Mouse (Mus musculus) kidney, embryonic 15.5 days (tissue): ENCODE measurements around the gene Kcmf1. TPM values are rescaled to one million over a fixed set of nuclear protein-coding genes. Genes with fewer than 3 reads are reported as not detected.
A peak's percentile ranks its signal among the peaks of the same experiment; 100 is the strongest.

ENCODE experiments used
- ATAC-seq: fragments of 200-750 bp; cut with Nextera tagmentation; replicated peaks from 2 replicates; pipeline ENCODE4 v1.8.0; 2017; ENCODE audit warnings: moderate TSS enrichment; ENCODE audit not compliant: low FRiP score
- H3K27ac ChIP-seq: fragments of 300-500 bp; sonication (generic); 2 replicates; pipeline ENCODE4 v1.5.1; 2015; ENCODE audit warnings: mild to moderate bottlenecking, inconsistent platforms
- H3K27me3 ChIP-seq: fragments of 300-500 bp; sonication (generic); 2 replicates; pipeline ENCODE4 v1.6.1; 2015; ENCODE audit warnings: inconsistent platforms
- H3K36me3 ChIP-seq: fragments of 300-500 bp; sonication (generic); 2 replicates; pipeline ENCODE4 v1.6.1; 2015; ENCODE audit warnings: inconsistent platforms
- H3K4me1 ChIP-seq: fragments of 300-500 bp; sonication (generic); 2 replicates; pipeline ENCODE4 v1.6.1; 2015; ENCODE audit warnings: inconsistent platforms
- H3K4me2 ChIP-seq: fragments of 300-500 bp; sonication (generic); 2 replicates; pipeline ENCODE4 v1.6.1; 2015; ENCODE audit warnings: moderate library complexity, mild to moderate bottlenecking, inconsistent platforms
- H3K4me3 ChIP-seq: fragments of 300-500 bp; sonication (generic); replicated peaks from 2 replicates; pipeline ENCODE4 v1.5.1; 2015; ENCODE audit warnings: mild to moderate bottlenecking, inconsistent platforms
- H3K9ac ChIP-seq: fragments of 300-500 bp; sonication (generic); 2 replicates; pipeline ENCODE4 v1.6.1; 2015; ENCODE audit warnings: mild to moderate bottlenecking, inconsistent platforms
- H3K9me3 ChIP-seq: fragments of 300-500 bp; sonication (generic); replicated peaks from 2 replicates; pipeline ENCODE4 v1.6.1; 2016; ENCODE audit warnings: inconsistent platforms
- WGBS: fragments of 180-500 bp; shearing (Covaris S2); methylation state at CpG from one replicate; pipeline ENCODE4 v1.1.7; 2015; ENCODE audit warnings: mixed read lengths; 5-methylcytosine and 5-hydroxymethylcytosine counted together
- polyA plus RNA-seq: library from polyadenylated mRNA; unstranded; fragments of >200 nt; fragmentation: Nextera tagmentation; extraction: Ambion mirVana; gene quantifications from 2 replicates; pipeline ENCODE4 v1.2.1, GENCODE M21; 2015

Gene Kcmf1
- polyA plus RNA-seq, 1 experiment from 2014 or later = 33.1 TPM

GRCm38 (mm10) chr6:72926031-72926430 is 26.3 kb upstream of the Kcmf1 start:
- Histone ChIP-seq H3K27ac (0 out of 2 replicates have a peak overlapping the region, but pooled peaks have one; percentile 50), H3K4me1 (peaks cover 17% of the 10 kb centered on the region), H3K4me3 (no peak overlapping the region), H3K9ac (no peak overlapping the region), H3K27me3 (no peaks in the 10 kb centered on the region), H3K36me3 (no peaks in the 10 kb centered on the region), H3K4me2 (no peak overlapping the region), H3K9me3 (no peaks in the 10 kb centered on the region)
- WGBS = 73% methylated on average over 4 of the region's 4 CpGs
- no peak for ATAC-seq

GRCm38 (mm10) chr6:72923381-72923780 is 23.6 kb upstream of the Kcmf1 start:
- Histone ChIP-seq H3K36me3 (no peaks in the 10 kb centered on the region), H3K27me3 (no peaks in the 10 kb centered on the region), H3K4me1 (peaks cover 17% of the 10 kb centered on the region), H3K9me3 (no peaks in the 10 kb centered on the region), H3K4me2 (no peak overlapping the region), H3K27ac (no peak overlapping the region), H3K9ac (no peak overlapping the region), H3K4me3 (no peak overlapping the region)
- no peak for ATAC-seq
- WGBS = 87% methylated on average over 8 of the region's 8 CpGs

- Histone ChIP-seq H3K4me3 (no peak overlapping the region), H3K4me2 (no peak overlapping the region), H3K27ac (no peak overlapping the region), H3K9ac (no peak overlapping the region), H3K4me1 (0 out of 2 replicates have a peak, but pooled peaks cover 1% of the 10 kb centered on the region), H3K36me3 (no peaks in the 10 kb centered on the region), H3K9me3 (no peaks in the 10 kb centered on the region), H3K27me3 (no peaks in the 10 kb centered on the region)
- no peak for ATAC-seq
- 99% methylated on average over 3 of the region's 3 CpGs for WGBS
Observed at GRCm38 (mm10) chr6:72921081-72921480, 21.3 kb upstream of the Kcmf1 start.

GRCm38 (mm10) chr6:72918510-72919033 is 18.8 kb upstream of the Kcmf1 start:
- no peaks in the 10 kb centered on the region for H3K4me1 ChIP-seq
- H3K9me3 ChIP-seq = no peaks in the 10 kb centered on the region
- no peak overlapping the region for H3K4me3 ChIP-seq
- WGBS = 68% methylated on average over 9 of the region's 9 CpGs
- H3K4me2 ChIP-seq = no peak overlapping the region
- no peak overlapping the region for H3K27ac ChIP-seq
- no peak overlapping the region for H3K9ac ChIP-seq
- no peak for ATAC-seq
- H3K36me3 ChIP-seq = no peaks in the 10 kb centered on the region
- no peaks in the 10 kb centered on the region for H3K27me3 ChIP-seq

GRCm38 (mm10) chr6:72916330-72916729 is 16.6 kb upstream of the Kcmf1 start:
- Histone ChIP-seq H3K4me3 (no peak overlapping the region), H3K27me3 (no peaks in the 10 kb centered on the region), H3K9me3 (no peaks in the 10 kb centered on the region), H3K4me2 (no peak overlapping the region), H3K9ac (no peak overlapping the region), H3K27ac (no peak overlapping the region), H3K36me3 (no peaks in the 10 kb centered on the region), H3K4me1 (no peaks in the 10 kb centered on the region)
- WGBS = 58% methylated on average over 7 of the region's 7 CpGs
- no peak for ATAC-seq

GRCm38 (mm10) chr6:72914087-72914749 is 14.4 kb upstream of the Kcmf1 start:
- H3K36me3 ChIP-seq = no peaks in the 10 kb centered on the region
- no peak for ATAC-seq
- no peak overlapping the region for H3K4me2 ChIP-seq
- H3K4me1 ChIP-seq = no peaks in the 10 kb centered on the region
- H3K27me3 ChIP-seq = no peaks in the 10 kb centered on the region
- no peaks in the 10 kb centered on the region for H3K9me3 ChIP-seq
- no peak overlapping the region for H3K27ac ChIP-seq
- H3K4me3 ChIP-seq = no peak overlapping the region
- 83% methylated on average over 6 of the region's 6 CpGs for WGBS
- no peak overlapping the region for H3K9ac ChIP-seq

- Histone ChIP-seq H3K27me3 (no peaks in the 10 kb centered on the region), H3K27ac (no peak overlapping the region), H3K4me3 (no peak overlapping the region), H3K4me1 (no peaks in the 10 kb centered on the region), H3K9me3 (no peaks in the 10 kb centered on the region), H3K36me3 (no peaks in the 10 kb centered on the region), H3K9ac (no peak overlapping the region), H3K4me2 (no peak overlapping the region)
- no peak for ATAC-seq
- WGBS = 68% methylated on average over 4 of the region's 4 CpGs
Observed at GRCm38 (mm10) chr6:72911261-72911660, 11.5 kb upstream of the Kcmf1 start.

- no peaks in the 10 kb centered on the region for H3K9me3 ChIP-seq
- H3K4me2 ChIP-seq = no peak overlapping the region
- WGBS = 86% methylated on average over 6 of the region's 6 CpGs
- H3K9ac ChIP-seq = no peak overlapping the region
- no peaks in the 10 kb centered on the region for H3K27me3 ChIP-seq
- H3K36me3 ChIP-seq = no peaks in the 10 kb centered on the region
- no peak overlapping the region for H3K4me3 ChIP-seq
- no peak for ATAC-seq
- H3K27ac ChIP-seq = no peak overlapping the region
- peaks cover 18% of the 10 kb centered on the region for H3K4me1 ChIP-seq
Observed at GRCm38 (mm10) chr6:72902254-72902990, 2.6 kb upstream of the Kcmf1 start.

- H3K4me3 ChIP-seq = peak overlapping the region; percentile 98
- peak overlapping the region; percentile 99; the same call in 1 of the 2 replicates for H3K9ac ChIP-seq
- no peak for ATAC-seq
- H3K9me3 ChIP-seq = no peaks in the 10 kb centered on the region
- peaks cover under 1% of the 10 kb centered on the region; the same call in 1 of the 2 replicates for H3K36me3 ChIP-seq
- H3K27me3 ChIP-seq = no peaks in the 10 kb centered on the region
- H3K4me2 ChIP-seq = peak overlapping the region; percentile 80
- WGBS = 59% methylated on average over 7 of the region's 7 CpGs
- peaks cover 32% of the 10 kb centered on the region for H3K4me1 ChIP-seq
- peak overlapping the region; percentile 99 for H3K27ac ChIP-seq
Observed at GRCm38 (mm10) chr6:72900952-72901351, 1.2 kb upstream of the Kcmf1 start.

- Histone ChIP-seq H3K27me3 (no peaks in the 10 kb centered on the region), H3K4me2 (peak overlapping the region; percentile 80), H3K4me3 (peak overlapping the region; percentile 98), H3K9me3 (no peaks in the 10 kb centered on the region), H3K27ac (peak overlapping the region; percentile 99), H3K4me1 (peaks cover 46% of the 10 kb centered on the region), H3K9ac (peak overlapping the region; percentile 99), H3K36me3 (peaks cover 9% of the 10 kb centered on the region)
- WGBS = under 1% methylated on average over 84 of the region's 85 CpGs
- peak; percentile 66 for ATAC-seq
Observed at GRCm38 (mm10) chr6:72899201-72899780, 488 bp downstream of the Kcmf1 start.

GRCm38 (mm10) chr6:72898244-72899200 is 1.3 kb downstream of the Kcmf1 start:
- Histone ChIP-seq H3K4me2 (peak overlapping the region; percentile 80), H3K27me3 (no peaks in the 10 kb centered on the region), H3K36me3 (peaks cover 9% of the 10 kb centered on the region), H3K4me1 (peaks cover 49% of the 10 kb centered on the region), H3K4me3 (peak overlapping the region; percentile 98), H3K9me3 (no peaks in the 10 kb centered on the region), H3K9ac (peak overlapping the region; percentile 99), H3K27ac (peak overlapping the region; percentile 99)
- peak; percentile 43 for ATAC-seq
- WGBS = under 1% methylated on average over 56 of the region's 71 CpGs
